Mouse (Mus musculus) brain, embryonic 18.5 days (tissue): Measurements from ENCODE around the gene Erg.

Experiments
- DNase-seq: peaks from one replicate; pipeline ENCODE4 v3.0.0-alpha.2; 2012; ENCODE audit warnings: low read depth, low spot score

Gene Erg

DNA sequence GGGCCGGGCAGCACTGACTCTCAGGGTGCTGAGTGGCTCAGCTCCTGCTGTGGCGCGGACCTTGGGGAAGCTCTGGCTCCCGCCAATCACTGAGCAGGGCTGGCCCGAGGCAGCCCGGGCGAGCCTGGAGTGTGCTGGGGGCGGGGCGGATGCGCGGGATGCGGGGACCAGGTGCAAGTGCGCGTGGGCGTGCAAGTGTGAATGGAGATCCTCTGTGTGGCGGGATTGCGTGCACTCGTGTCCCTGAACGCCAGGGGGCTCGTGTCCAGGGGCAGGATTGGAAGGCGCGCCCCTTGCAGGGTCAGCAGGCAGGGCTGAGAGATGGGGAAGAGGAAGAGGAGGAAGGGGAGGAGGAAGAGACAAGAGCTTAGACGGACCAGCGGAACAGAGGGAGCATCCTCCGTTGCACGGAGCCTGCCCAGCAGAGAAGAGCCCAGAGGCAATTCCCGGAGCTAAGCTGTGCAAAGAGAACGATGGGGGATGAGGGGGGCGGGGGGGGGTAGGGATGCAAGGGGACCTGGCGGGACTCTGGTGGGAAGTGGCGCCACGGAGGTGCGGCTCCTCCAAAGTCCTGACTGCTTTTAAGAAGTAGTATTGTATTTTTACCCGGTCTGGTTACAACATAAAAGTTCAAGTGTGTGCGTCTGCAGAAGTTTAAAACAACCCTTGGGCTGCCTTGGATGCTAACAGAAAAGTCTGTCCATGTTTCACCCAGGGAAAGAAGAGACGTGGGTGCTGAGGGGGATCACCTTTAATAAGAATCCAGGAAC lies 667 bp downstream of the Erg start:
- DNase-seq = no peak

GRCm38 (mm10) chr16:95584751-95585528 lies 1.5 kb downstream of the Erg start:
- DNase-seq = no peak

DNA sequence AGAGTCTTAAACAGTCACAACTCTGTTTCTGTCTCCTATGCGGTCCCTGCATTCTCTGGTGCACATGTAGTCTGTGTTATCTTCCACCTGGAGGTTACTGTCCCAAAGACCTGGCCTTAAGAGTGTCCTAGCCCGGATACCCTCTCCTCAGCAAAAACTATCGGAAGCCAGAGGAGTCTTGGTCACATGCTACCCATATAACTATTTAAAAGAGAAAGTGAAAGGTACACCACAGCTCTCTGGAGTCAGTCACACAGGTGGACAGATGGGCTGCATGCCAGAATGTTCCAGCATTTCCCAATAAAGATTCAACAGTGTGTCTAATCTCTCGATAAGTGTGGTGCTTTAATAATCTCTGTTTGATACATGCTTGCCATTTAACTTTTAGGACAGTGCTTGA lies 7.1 kb downstream of the Erg start:
- no peak for DNase-seq

GRCm38 (mm10) chr16:95573163-95573562 lies 13.2 kb downstream of the Erg start:
- DNase-seq = no peak

GRCm38 (mm10) chr16:95570616-95571015 lies 15.8 kb downstream of the Erg start:
- no peak for DNase-seq

GRCm38 (mm10) chr16:95556834-95557233 lies 29.6 kb downstream of the Erg start:
- no peak for DNase-seq

DNA sequence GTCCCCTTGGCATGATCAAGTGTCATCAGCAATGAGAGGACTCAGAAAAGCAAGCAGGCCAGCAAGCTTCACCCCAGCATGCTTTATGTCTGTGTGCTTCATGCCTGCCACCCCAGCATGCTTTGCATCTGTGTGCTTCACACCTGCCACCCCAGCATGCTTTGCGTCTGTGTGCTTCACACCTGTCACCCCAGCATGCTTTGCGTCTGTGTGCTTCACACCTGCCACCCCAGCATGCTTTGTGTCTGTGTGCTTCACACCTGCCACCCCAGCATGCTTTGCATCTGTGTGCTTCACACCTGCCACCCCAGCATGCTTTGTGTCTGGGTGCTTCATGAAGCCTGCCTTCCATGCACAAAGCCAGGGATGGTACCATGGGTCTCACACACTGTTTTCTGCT lies 33.3 kb downstream of the Erg start:
- DNase-seq = no peak

GRCm38 (mm10) chr16:95552495-95552894 lies 33.9 kb downstream of the Erg start:
- DNase-seq = no peak

- no peak for DNase-seq
Observed at GRCm38 (mm10) chr16:95550496-95550895, 35.9 kb downstream of the Erg start.

DNA sequence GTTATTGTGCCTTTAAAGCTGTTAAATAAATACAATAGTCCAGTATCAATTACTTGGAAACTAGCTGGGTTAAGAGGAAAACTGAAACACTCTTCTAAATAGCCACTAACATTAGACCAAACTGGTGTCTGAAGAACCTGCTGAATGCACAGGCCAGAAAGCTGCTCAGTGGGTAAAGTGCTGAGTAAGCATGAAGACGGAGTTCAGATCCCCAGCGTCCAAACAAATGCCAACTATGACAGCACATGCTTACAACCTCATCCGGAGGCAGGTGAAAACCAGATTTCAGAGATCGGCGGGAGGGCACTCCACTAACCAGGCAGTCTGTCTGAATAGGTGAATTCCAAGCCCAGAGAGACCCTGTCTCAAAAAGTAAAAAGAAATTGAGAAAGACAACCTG lies 41.6 kb downstream of the Erg start:
- no peak for DNase-seq

DNA sequence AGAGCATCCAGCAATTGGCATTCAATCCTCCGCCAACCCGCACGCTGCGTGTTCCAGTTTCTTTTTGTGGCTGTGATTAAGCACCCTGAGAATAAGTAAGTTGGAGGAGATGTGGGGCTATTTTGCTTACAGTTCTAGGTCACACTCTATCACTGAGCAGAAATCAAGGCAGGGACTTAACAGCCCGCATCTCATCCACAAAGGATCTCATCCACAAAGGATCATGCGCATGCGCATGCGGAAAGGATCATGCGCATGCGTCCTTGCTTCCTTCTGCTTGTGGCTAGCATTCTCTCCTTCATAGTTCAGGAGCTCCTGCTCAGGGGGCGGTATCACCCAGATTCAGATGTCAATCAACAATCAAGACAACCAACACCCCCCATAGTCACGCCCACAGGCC lies 42.9 kb downstream of the Erg start:
- no peak for DNase-seq

DNA sequence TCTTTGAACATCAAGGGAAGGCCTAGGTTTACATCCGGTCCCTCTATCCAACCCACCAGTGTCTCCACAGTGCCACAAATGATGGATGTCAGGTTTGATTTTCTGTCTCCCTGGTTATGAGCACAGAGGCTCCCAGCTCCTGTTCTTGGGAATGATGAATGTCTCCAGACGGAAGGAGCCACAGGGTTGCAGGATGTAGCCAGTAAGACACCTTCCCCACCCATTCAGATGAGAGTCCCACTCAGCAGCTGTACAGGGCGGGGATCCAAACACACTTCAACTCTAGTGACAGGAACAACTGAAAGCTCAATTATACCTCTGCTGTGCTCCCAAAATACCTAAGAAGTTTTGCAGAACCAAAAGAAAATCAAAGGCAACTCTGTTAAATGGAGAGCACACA lies 51.2 kb downstream of the Erg start:
- DNase-seq = no peak

DNA sequence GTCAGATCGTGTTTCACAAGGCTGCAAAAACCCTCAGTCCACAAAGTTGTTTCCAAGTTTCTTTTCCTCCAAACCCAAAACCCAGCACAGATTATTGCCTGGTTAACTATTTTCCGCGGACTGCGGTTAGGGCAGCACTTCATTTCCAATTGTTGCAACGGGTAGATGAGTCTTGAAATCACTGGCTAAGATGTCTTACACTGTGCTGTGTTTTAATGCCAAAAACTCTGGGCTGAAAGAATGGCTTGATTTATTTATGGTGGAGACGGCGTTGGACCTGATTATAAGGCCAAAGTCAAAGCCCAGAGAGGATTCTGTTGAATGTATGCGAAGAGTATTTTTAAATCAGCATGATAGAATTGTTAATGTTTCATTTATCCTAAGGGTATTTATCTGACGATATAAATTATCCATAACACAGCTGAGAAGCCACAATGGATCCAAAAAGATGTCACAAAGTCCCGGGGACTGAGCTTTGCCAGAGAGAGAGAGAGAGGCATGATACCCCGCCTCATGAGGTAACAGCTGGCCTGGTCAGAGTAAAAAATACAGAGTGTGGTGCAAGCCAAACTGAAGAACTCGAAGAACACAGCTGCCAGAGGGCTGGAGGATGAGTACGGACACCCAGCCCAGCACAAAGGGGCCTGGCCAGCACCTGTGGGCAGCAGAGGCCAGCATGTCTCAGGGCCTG lies 53.9 kb downstream of the Erg start:
- no peak for DNase-seq

GRCm38 (mm10) chr16:95527561-95527960 lies 58.8 kb downstream of the Erg start:
- no peak for DNase-seq

- no peak for DNase-seq
Observed at GRCm38 (mm10) chr16:95519520-95519919, 66.9 kb downstream of the Erg start.

GRCm38 (mm10) chr16:95506051-95506450 lies 80.3 kb downstream of the Erg start:
- DNase-seq = no peak

DNA sequence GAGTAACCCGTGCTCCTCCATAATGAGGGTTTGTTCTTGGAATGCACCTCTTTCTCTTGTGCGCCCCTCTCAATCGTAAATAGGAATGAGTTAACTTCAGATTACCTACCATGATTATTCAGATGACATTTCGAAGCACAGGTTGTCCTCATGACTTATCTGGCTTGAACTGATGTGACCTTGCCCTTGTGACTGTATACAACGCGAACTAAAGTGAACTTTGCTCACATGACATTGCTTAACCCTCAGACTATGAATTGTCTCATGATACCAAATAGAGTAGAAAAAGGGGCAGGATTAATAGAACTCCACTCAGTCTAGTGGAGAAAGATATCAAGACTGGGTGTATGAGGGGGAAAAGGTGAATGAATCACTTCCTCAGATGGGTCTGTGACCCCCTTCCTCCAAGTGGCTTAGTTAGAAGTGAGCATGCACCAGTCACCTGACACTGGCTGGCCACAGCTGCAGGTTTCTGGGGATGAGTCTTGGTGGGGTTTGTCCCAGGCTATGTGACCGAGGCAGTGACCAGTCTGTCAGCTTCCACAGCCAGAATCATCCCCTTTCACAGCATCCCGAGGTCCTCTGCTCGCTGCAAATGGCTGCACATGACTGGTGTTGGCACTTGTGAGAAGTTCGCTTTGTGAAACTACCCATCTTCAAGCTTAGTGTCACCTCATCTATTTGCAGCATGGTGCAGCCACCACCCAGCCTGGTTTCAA lies 89.7 kb downstream of the Erg start:
- DNase-seq = no peak

DNA sequence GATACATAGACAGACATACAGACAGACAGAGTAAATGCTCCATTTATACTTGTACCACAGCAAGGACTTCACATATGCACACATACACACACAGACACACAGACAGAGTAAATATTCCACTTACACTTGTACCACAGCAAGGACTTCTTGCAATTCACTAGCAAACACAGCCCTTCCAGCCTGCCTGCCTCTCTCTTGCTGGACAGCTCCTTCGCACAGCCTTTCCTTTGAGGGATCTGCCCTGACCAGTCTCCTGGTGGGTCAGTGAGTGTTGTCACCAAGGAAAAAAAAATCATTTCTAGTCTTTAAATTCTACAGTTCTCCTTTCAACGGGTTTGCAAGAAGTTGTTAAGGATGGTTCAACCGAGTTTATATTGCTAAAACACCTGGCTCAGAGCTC lies 92.3 kb downstream of the Erg start:
- no peak for DNase-seq

- DNase-seq = no peak
Observed at GRCm38 (mm10) chr16:95493336-95493735, 93.1 kb downstream of the Erg start.

DNA sequence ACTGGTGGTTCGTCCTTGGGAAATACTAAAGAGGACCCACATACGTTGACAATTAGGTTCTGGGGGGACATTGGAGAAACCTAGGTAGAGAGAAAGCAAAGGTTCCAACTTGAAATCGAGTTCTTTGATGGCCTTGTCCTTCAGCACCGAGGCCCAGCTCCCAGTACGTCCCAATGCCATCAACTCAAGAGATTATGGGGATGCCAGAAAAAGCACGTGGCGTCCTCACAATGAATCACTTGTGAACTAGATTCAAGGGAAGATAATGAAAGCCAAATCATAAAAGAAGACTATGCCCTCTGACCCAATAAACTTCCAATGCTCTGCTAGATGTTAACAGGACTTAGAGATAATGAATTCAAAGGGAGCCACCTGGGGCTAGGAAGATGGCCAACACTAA lies 94.2 kb downstream of the Erg start:
- DNase-seq = no peak

DNA sequence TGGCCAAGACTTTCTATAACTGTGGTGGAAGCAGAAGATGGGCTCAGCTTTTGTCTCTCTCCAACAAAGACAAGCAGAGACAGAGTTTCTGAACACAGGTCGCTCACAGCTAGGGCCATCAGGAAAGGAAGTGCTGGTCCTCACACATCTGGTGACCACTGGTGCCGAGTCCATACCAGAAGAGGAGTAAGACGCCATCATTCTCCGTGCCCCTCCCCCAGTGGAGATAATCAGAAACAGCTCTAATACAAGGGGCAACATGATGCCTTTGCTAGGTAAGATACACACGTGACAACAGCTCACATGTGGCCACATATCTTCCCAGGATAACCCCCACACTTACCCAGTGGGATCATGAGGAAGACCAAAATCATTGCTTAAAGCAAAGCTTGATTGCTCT lies 96.0 kb downstream of the Erg start:
- DNase-seq = no peak
